Mouse (Mus musculus) urinary bladder, postnatal 14 days (tissue): Measurements from ENCODE around the gene Spg7.
"Not testable (repeated sequence)": the region's sequence is repeated elsewhere in the genome, so short reads cannot be mapped to it uniquely, and the experiment has no call there.

Experiments
- DNase-seq: peaks from one replicate; pipeline ENCODE4 v3.0.0; 2021; ENCODE audit warnings: low spot score

Spg7 gene

DNA sequence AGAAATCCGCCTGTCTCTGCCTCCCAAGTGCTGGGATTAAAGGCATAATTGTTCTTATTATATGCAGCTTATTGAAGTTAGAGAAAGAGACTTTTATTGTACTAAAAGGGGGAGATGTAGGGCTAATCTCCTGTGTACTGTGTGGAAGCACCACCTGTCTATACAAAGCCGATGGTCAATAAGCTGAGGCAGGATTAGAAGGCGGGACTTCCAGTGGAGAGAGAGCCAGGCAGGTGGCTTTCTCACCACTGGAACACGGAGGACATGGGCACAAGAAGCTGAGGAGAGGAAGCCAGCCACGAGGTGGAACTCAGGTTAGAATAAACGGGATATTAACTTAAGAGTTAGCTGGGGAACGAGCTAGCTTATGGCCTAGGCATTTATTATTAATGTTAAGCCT, at the start of gene Spg7:
Gene Spg7, plus strand, starts transcription at position 222 of the 400 bp plus-strand sequence.
- DNase-seq: no peak

DNA sequence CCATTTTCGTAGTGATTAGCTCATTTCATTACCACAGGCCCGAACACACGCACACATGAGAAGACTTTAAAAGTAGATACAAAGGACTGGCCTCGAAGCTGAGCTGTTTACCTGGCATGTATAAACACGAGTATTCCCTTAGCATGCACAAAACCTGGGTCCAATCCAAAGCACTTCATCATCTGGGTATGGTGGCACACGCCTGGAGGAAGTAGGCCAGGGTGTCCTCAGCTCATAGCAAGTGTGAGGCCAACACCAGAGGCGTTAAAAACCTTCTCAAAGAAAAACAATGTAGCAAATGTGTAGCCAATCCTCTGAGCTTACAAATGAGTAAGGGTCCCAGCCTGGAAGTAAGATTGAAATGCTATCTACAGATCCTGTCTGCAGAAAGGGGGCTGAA, 48.3 kb upstream of the Spg7 start:
- peak; percentile 44 for DNase-seq

- no peak for DNase-seq
These were observed 47.7 kb upstream of the Spg7 start for GRCm38 (mm10) chr8:123015074-123015473.

- no peak for DNase-seq
These were observed 45.6 kb upstream of the Spg7 start for GRCm38 (mm10) chr8:123017143-123017542.

DNA sequence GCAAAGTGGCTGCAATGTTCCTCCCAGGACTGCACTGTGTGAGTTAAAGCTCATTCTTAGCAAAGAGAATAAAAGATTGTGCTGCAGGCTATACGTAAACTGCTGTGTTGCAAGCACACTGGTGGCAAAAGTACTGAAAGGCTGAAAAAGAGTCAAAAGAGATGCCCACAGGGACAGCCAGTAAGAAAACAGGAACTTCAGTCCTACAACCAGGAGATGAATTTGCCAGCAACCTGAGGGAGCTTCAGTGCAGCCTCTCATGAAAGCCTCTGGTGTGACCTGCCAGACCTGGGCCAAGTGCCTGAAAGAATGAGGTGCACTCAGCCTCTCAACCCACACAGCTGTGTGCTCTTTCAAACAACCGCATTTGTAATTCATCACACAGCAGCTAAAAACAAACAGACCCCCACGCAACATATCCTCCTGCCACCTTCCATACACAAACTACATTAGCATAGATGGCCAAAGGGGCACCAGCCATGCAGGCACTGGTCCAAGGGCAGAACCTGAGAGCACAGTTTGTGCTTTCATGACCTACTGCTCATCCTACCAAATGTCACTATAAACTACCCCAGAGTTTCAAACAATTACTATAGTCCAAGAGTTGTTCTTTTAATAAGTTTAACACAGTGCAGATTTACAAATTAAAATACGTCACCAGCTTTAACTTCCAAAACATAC, 44.1 kb upstream of the Spg7 start:
- DNase-seq: no peak

GRCm38 (mm10) chr8:123020084-123020483, 42.7 kb upstream of the Spg7 start:
- no peak for DNase-seq

GRCm38 (mm10) chr8:123020859-123021258, 41.9 kb upstream of the Spg7 start:
- DNase-seq: no peak

- DNase-seq: peak; percentile 76
These were observed 41.5 kb upstream of the Spg7 start for GRCm38 (mm10) chr8:123021259-123021658.

- no peak for DNase-seq
These were observed 40.0 kb upstream of the Spg7 start for GRCm38 (mm10) chr8:123022727-123023126.

DNA sequence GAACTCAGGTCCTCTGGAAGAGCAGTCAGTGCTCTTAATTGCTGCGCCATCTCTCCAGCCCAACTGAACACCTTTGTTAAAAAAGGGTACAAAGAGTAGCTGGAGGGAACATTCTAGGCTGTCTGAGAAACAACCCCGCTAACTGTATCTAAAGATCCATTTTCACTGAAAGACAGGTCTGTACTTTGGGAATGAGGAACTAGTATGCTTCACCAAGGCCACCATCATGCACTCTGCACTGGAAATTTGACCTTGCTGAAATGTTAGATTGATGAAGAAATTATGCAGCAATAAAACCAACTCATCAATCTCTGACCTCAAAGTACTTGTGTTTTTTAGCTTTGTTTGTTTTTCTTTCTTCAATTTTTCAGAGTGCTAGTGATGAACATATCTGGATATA, 38.5 kb upstream of the Spg7 start:
- DNase-seq: no peak

DNA sequence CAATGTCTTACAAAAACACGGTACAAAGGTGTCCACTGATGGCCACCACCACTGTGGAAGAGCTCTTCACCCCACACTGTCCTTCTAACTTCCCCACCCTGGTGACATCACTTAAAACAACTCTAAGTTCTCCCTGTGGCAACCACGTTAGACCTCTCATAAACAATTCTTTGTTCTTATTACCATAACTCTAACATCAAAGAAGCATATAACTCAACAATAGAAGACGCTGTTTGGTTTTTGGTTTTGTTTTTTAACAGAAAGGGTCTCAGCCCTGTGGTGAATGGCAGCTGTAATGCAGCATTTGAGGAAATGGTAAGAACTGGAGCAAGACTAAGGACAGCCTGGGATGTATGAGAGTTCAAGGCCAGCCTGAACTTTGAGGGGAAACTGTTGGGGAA, 36.8 kb upstream of the Spg7 start:
- DNase-seq: no peak

DNA sequence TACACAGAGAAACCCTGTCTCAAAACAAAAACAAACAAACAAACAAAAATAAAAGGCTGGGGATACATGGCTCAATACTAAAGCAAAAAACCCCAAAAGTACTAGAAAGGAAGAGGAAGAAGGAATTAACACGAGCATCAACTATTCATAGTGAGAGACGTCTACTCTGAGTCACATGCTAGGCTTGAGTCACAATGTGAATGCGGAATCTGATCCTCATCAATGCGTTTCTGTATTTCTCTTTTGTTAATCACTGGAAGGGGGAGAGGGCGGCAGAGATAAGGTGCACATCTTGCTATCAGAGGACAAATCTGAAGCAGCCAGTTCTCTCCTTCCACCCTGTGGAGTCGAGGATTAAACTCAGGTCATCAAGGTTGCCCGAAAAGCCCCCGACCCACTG, 35.0 kb upstream of the Spg7 start:
- DNase-seq: no peak

DNA sequence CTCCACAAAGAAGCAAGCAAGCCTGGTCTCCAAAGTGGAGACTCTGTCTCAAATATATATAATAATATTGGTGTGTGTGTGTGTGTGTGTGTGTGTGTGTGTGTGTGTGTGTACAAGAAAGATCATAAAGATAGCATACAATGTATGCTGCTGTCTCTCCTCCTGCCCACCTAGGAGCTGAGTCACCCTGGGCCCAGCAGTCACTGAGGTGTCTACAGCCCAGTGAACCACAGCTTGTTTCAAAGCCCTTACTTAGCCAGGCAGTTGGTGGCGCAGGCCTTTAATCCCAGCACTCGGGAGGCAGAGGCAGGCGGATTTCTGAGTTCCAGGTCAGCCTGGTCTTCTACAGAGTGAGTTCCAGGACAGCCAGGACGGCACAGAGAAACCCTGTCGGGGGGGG, 32.7 kb upstream of the Spg7 start:
- DNase-seq: not testable (repeated sequence)

DNA sequence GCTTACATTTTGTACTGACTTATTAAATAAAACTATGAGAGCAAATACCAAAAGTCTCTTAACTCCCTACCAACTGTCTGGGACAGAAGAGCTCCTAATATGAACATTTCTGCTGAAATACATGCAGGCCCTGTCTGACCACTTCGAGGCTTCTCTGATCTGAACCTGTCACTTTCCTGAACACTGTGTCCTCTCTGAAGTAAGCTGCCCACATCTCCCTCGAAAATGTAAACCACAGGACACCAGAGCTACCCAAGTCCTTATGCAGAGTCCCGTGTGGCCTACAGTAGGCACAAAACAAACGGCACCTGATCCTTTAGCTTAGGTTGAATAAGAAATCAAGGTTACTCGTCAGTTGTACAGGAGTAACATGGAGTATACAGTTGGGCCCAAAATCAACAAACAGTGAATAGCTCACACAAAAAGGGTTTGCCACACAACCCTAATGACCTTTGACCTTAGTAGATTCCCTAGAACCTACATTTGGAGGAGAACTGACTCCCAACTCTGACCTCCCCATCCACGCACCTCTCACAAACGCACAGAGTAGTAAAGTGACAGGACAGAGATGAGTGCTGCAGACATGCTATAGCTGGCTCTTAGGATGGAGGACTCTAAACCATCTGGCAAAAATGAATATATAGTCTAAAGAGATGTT, 31.3 kb upstream of the Spg7 start:
- no peak for DNase-seq

- DNase-seq: no peak
These were observed 30.0 kb upstream of the Spg7 start for GRCm38 (mm10) chr8:123032730-123033129.

DNA sequence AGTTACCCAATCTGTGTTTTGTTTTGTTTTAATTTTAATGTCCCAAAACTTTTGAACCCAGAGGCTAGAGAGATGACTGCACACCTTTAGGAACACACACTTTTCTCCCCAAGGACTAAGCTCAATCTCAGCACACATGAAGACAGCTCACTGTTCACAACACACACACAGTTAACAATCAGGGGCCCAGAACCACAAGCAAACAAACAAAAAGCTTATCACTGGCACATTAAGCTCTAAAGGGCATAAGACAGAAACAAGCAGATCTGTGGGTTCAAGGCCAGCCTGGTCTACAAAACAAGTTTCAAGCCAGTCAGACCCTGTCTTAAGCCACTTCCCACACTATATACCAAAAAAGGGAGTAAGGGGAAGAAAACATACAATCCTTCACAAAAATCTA, 29.3 kb upstream of the Spg7 start:
- DNase-seq: no peak

DNA sequence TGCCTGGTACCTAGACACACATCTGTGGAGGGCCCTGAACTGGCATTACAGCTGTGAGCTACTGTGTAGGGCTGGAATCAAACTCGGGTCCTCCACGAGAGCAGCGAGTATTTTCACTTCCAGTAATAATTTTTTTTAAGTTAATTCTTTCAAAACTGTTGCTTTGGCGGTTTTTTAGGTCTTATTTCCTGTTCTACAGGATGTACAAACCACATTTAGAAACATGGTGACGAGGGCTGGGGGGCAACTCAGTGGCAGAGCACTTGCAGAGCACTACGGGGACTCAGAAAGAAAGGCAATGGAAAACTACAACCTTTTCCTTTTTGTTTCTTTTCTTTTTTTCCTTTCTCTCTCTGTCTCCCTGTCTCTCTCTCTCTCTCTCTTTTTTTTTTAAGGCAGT, 28.6 kb upstream of the Spg7 start:
- no peak for DNase-seq

DNA sequence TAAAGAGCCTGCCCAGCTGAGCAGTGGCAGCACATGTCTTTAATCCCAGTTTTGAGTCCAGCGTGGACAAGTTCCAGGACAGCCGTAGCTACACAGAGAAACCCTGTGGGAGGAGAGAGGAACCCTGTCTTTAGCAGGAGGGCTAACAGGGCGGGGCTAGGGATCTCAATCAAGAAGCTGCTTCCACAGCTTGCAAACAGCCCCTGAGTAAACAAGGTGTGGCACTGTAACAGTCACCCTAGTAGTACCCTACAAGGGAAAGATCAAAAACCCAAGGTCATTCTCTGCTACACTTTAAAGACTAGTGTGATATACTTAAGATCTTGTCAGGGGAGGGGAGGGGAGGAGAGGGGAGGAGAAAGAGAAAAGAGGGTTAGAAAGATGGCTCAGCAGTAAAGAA, 25.8 kb upstream of the Spg7 start:
- DNase-seq: no peak

GRCm38 (mm10) chr8:123037487-123037886, 25.3 kb upstream of the Spg7 start:
- no peak for DNase-seq

GRCm38 (mm10) chr8:123038351-123038750, 24.4 kb upstream of the Spg7 start:
- no peak for DNase-seq

DNA sequence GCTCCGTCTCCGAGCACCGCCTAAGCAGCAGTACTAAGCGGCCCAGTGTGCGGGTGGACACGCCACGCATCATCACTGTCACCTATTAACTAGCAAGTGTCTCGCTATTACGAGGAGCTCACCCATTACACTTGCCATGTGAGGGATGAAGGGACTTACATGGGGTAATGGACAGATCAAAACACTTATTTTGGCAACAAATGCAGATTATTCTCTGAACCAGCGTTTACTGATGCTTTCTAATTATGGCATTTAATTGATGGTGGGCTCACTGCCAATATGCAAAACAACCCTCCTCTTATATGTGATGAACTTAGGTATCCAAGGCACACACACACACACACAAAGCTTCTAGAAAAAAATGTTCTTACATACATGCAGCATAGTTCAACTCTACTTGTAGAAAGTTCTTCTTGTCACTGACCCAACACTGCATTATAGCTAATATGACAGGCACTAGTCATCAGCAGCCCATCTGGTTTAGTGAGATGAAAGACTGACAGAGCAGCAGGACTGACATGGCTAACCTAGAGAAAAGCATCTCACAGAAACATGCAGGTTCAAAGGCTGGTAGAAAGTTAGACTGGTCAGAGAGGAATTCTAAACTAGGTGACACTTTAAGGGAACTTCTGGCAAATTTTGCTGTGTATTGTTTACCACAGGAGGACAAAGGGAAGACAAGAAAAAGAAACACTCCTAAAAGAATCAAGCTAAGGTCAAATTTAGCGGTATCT, 23.2 kb upstream of the Spg7 start:
- DNase-seq: no peak

GRCm38 (mm10) chr8:123040110-123040650, 22.6 kb upstream of the Spg7 start:
- DNase-seq: no peak
